Mouse (Mus musculus) v-Abl transformed pro-B cells (cell line): ENCODE measurements at regions not wholly inside any gene's neighbourhood (a gene's known extent, or its start where the extent isn't known, plus 50 kb on each side); places are given as distances from the start of the nearest gene placed in this dataset.

Experiments used
- in situ Hi-C, 2 experiments: fragments of 400-800 bp; cut with MboI; formaldehyde crosslinking; loops; one replicate each; pipeline ENCODE4 v1.15.1; 2025; ENCODE audit not compliant: unreplicated experiment in 2 of 2

DNA sequence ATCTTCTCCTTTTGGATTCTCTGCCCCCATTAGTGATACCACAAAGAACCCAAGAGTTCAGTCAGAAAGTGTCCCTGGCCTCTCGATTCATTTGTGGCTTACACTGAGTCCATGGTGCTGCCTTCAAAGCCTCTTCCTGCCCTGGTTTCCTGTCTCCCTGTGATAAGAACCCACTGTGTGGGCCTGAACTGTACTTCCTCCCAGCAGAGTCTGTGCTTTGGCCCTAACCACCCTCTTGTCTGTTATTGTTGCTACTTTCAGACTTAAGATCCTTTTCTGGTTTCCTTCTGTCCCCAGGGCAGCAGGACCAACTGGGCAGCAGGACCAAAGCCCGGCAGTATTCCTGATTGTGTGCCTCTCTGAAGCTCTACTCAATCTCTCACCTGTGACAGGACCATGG is 158.6 kb upstream of the Zfp618 start:
- in situ Hi-C loops = no loop called here

DNA sequence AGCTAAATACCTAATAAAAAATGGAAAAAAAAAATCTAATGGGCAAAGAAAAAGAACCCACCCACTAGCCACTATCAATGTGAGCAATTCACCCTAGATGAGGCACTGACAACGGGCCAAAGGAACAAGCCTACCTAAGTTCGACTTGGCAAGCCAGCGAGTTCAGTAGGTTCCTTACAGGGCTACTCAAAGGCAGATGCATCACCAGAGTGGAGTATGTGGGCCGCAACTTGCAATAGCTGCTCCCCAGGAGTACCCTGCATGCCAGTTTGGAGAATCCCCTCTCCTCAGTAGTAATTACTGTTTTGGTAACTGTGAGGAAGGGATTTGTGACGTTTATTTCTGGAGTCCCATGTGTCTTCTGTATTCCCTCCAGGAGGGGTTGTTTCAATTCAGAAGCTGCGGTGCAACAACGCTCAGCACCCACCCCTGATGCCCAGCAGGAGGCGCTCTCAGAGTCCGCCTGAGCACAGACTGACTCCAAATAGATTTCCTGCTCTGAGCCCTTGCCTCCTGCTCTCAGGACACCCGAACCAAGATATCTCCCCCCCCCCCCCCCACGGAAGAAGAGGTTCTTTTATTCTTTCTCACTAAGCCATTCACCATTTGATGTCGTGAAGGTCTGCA is 157.3 kb upstream of the Zfp618 start:
- in situ Hi-C loops = no loop called here

DNA sequence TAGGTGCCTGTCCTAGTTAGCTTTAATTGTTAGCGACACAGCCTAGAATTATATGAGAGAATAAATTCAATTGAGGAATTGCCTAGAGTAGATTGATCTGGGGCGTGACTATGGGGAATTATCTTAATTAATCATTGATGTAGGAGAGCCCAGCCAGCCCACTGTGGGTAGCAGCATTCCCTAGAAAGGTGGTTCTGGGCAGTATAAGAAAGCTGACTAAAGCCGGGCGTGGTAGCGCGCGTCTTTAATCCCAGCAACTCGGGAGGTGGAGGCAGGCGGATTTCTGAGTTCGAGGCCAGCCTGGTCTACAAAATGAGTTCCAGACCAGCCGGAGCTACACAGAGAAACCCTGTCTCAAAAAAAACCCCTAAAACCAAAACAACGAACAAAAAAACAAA is 156.8 kb upstream of the Zfp618 start:
- in situ Hi-C loops = no loop called here

DNA sequence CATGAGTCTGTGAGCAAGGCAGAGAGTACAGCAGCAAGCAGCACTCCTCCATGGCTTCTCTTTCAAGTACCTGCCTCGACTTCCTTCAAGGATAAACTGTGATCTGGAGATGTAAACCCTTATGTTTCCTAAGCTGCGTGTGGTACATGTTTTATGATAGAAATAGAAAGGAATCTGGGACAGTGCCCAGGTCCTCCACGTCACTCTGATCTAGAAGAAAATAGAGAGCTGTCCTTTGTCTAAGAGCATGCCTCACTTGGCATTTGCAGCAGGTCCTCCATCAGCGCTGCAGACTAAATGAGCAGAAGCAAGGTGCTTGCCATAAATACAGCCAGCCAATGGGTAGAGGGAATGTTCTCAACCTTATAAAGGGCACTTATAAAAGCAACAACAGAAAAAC is 156.3 kb upstream of the Zfp618 start:
- in situ Hi-C loops = no loop called here

DNA sequence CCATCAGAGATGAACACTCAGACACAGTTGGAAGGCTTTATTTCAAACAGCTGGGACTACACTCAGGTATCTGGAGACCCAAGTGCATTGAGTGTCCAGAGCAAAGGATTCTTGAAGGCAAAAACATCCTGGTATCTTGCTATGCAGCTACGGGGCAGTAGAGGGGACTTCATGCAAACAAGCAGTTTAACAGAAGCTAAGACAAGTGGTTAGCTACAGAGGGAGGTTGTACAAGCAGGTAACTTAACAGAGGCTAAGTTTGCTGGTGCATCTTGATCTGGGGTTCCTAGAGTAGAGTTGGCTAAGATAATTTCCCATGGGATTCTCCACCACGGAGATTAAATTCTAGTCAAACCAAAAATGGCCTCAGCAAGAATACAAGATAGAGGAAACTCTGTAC is 145.5 kb upstream of the Zfp618 start:
- in situ Hi-C loops = no loop called here

DNA sequence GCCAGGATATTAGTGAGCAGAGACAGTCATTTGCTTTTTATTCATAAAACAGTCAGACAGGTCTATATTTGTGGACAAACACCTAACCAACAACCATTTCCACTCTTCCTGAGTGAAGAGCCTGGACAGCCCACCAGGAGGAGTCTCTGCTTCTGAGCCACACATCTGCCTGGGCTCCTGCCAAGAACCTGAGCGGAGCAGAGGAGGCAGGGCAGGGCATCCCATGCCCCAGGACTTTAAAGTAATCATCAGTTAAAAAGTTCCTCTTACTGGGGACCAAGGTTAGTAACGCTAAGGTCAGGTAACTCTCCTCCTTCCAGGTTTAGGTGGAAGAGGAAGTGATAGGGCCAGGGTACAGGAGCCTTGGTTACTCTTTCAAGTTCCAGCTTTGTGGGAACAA is 144.1 kb upstream of the Zfp618 start:
- in situ Hi-C loops = no loop called here

DNA sequence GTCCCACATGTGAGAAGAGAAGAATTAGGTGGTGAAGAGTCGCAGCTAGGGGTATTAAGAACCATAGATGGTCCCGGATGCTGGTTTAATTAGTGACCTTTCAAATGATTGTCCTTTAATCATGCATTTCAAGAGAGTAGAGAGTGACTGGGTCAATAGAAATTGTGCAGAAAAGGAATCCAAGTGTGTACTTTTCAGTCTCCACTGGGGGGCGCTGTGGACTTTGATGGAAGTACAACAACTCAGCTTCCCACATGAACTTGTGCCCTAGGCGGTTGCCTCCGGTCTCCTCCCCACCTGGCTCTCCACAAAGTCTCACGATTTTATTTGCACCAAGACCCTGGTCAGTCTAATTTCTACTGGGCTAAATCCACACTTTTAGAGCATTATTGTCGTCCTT is 142.8 kb upstream of the Zfp618 start:
- in situ Hi-C loops = no loop called here

DNA sequence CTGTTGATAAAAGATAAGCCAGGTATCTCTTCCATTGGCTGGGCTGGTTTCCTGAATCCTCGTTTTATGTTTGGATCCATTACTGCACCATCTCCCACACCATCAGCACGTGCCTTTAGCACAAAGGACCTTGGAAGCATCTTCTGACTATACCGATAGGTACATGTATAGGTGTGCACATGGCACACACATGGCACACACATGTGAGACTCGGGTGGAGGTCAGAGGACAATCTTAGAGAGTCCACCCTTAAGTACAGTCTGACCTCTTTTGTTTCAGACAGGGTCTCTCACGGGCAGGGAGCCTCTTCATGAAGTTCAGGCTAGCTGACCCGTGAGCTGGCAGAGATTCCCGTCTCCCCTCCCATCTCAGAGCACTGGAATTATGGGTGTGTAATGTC is 142.3 kb upstream of the Zfp618 start:
- in situ Hi-C loops = no loop called here

DNA sequence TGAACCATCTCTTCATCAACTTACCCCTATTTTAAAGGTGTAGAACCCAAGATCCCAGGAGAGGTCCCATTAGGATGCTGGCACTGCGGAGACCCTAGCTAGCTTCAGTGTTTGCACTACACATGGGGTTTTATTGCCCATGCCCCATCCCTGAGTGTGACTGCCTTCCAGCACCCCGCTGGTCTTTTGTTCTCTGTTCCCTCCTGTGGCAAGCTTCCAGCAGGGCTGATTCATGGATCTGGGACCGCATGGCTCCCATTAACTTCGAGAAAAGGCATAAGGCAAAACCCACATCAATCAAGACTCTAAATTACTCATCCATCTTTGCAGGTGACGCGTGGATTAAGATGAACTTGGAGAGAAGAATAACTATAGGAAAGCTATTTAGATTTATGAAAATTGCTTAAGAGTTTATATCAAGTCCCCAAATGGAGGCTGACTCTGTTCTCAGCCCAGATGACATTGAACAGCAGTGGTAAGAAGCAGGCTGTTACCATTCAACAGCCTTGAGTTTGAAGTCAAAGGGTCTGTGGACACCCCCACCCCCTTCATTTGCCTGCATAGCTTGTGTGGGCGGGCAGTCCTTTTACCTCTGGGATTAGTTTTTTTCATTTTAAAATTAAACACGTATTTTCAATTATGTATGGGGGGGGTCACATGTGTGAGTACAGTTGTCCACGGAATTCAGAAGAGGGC is 141.7 kb upstream of the Zfp618 start:
- in situ Hi-C loops = no loop called here

DNA sequence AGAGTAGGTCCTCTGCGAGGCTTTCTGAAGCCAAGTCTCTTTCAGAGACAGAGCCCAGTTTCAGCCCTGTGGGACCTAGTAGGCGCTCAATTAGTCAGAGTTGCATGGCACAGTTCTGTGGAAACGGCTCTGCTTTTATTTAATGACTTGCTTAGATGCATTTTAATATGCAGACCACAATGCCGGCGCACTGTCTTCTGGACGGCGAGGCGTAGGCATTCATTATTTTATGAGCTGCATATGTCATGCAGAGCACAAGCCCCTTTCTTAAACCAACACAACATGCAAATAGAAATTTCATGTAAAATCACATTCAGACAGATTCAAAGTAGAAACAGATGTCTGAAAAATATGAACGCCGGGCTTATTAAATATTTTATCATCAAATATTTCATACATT is 140.8 kb upstream of the Zfp618 start:
- in situ Hi-C loops = no loop called here

DNA sequence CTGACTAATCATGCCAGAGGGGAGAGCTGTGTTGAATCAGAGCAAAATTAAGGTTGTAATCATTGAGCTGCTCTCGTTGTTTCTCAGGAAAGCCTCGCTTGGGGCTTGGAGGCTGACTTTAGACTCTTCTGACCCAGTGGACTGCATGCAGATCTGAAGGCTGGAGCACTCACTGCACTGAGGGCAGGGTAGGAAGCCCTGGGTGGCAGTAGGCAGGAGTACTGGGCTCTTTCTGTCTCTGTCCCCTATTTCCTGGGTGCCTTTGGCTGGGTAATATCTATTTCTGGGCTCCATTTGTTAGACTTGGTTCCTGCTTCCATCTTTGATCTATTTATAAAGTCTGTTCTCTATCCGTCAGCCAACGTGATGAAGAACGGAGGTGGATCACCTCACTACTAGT is 140.1 kb upstream of the Zfp618 start:
- in situ Hi-C loops = no loop called here

DNA sequence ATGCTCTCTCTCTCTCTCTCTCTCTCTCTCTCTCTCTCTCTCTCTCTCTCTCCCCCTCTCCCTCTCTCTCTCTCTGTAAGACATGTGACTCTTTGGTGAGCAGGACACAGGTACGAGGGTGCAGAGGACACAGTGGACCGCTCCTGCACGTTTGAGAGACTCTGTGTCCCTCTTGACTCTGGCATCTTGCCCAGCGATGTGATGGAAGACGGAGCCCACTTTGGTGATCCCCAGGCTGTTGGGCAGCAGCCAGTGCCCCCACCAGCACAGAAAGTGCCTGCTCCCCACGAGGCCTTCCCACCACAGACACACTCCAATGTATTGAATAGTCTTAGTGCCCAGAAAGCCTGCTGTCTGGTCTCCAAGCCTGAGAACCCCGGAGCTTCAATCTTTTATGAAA is 136.4 kb upstream of the Zfp618 start:
- in situ Hi-C loops = no loop called here

DNA sequence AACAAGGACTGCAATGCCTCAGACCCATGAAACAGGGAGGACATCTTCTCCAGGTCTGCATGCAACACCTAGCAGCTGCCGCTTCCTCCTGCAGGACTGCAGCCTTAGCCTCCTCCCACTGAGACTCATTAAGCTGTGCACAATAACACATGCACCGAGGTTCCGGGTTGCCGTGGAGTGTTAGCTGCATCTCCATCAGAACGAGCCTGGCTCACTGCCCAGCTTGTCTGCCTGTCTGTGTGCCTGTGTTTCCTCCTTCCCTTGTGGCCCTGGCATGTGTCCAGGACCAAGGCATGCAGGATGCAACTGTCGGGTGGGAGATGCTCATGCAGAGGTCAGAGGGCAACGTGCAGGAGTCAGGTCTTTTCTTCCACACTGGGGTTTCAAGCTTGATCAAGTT is 131.4 kb upstream of the Zfp618 start:
- in situ Hi-C loops = no loop called here

DNA sequence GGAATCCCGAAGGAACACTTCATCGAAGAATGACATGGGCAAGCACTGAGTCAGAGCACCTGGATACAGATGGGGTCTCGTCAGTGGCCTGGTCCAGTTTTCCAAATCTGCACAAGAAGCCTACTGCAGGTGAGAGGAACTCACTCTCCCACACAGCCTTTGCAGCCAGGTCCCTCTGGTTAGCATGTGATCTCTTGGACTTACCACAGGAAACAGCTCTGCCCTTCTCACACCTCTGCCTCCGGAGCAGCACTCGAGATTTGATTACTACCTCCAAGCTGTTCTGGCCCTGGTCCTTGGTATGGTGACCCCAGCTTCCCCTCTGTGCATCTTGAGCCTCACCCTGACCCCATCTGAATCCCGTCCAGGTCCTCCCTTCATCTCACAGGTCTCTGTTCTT is 128.5 kb upstream of the Zfp618 start:
- in situ Hi-C loops = no loop called here

DNA sequence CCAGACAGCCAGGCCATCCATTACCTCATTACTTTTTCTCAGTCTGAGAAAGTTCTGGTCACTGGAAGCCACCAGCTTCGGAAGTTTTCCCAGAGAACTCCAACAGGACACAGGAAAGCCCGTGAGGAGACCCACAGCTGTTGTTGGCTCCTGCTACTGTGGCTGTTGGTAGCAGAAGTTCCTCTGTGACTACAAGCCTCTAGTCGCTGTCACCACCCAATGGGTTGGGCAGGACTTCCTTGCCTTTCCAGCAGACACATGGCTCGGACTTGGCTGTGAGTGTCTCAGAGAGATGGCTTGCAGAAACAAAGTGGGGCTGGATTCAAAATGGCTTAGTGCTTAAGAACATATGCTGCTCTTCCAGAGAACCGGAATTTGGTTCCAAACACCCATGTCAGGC is 114.8 kb upstream of the Zfp618 start:
- in situ Hi-C loops = no loop called here

DNA sequence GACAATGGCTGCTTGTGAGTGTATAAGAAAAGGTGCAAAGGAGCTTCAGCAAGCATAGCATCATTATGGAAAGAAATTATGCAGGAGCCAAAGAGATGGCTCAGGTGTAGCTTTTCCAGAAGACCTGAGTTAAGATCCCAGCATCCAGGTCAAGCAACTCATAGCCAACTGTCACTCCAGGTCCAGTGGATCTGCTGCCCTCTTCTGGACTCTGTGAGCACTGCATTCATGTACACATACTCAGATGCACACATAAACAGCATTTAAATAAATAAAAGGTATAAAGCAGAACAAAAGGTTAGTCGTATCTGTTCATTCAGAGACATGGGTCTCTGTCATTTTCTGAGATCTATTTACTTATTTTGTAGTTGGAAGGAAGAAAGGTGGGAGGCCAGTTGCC is 112.0 kb upstream of the Zfp618 start:
- in situ Hi-C loops = no loop called here

DNA sequence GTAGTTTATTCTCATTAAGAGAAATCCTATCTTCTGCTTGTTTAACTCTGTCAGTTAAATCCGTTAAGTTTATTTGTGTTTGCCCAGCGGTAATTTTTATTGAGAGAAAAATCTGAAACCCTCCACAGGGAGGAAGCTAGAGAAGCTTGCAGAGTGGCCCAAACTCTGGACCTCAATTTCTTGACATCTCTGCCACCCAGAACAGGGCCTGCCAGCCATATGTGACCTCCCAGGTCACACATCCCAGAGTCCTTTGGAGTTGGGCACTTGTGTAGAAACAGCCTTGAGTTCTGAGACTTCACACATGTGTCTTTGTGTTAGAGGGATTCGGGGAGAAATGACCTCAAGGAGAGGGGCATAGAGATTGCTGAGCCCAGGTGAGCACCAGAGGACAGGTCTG is 109.0 kb upstream of the Zfp618 start:
- in situ Hi-C loops = no loop called here

DNA sequence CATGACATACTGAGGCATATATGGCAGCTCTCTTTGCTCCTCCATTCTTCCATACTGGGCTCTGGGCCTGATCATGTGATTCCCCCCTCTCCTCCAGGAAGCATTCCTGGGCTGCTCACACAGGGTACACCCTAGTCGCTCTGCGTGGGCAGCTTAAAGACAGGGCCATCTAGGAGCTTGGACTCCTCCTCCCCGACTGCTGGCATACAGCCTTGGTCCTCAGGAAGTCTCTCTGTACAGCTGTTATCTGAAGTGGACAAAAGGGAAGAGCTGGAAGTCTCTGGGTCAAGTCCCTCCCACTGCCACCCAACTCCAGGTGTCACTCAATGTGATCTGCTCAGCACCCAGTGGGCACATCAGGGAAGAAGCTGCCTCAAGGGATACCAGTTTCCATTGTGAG is 102.6 kb upstream of the Zfp618 start:
- in situ Hi-C loops = no loop called here

DNA sequence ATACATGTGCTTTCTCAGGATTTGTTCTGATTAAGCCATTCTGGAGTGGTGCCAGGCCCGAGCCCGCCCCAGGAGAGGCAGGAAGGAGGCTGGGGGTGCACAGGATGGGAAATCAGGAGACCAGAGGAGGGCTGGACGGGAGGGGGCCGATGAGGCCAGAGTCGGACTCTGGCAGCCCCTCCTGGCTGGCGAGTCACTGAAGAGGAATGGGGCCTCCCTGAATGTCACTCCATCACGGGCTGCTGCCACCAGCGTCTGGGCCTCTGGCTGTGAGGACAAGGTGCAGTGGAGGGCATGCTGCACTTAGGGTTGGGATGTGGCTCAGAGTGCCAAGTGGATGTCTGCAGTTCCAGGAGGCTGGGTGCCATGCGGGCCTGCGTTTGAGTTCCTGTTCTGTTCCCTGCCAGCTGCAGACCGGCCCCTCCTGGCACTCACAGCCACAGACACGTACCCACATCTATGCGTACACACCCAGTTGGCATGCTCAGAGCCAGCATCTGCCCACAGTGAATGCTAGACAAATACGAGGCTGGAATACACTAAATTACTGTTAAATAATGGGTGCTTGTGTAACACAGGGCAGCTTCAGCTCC is 94.9 kb upstream of the Zfp618 start:
- in situ Hi-C loops = no loop called here

DNA sequence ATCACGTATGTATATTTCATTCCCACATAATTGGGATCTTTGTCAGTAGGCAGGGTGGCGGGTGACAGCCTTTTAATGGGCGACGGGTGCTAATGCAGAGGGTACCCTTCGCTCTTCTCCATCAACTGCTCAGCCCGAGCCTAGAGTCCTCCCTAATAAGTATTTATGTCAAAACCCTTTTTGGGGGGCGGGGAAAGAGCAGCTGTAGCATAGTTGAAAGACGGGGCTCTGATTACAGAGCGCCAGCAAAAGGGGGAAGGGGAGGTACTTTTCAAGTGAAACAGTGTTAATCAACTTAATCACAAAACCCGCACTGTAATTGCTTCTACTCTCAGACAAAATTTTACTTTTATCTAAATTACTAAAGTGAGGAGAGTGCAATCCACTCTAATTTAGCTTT is 92.8 kb upstream of the Zfp618 start:
- in situ Hi-C loops = no loop called here

DNA sequence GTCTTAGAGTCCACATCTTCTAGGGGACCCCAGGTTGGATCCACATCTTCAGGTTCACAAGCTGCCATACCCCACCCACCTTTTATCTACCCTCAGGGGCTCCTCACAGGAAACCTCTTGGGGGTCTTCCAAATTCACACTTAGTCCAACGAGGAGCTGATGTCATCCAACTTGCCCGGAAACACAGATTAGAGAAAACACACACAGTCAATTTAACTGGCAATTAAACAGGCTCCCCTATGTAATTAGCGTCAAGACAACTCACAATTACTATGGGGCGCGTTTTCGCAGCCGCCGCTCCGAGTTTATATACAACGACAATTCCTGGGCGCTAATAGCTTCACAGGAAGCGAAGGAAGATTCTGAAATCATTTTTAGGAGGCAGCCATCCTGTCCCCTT is 91.4 kb upstream of the Zfp618 start:
- in situ Hi-C loops = no loop called here

DNA sequence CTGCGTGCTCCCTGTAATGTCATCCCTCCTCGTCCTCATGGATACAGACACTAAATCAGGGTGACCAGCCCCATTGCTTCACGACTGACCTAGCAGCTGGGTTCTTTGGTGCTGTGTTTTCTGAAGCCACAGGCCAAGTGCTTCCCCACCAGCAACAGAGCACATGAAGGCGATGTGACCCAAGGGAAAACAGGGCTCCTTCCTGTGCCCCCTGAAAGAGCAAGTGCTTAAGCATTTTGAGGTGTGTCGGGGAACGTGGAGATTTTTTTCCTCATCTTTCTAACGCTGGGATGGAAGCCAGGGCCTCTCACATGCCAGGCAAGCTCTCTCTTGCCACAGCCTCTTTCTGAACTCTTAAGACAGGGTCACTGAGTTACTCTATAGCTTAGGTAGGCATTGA is 87.3 kb upstream of the Zfp618 start:
- in situ Hi-C loops = loop anchor here in 1 of 2 experiments (25.0 kb wide), 1 partner anchor 434 kb away; no protein-coding TSS in a partner anchor
